Mouse (Mus musculus) brain, embryonic 14.5 days (tissue): ENCODE measurements around the gene Csnk1e. TPM values are rescaled to one million over a fixed set of nuclear protein-coding genes. Genes with fewer than 3 reads are reported as not detected.

Source experiments
- DNase-seq: peaks from one replicate; pipeline ENCODE4 v3.0.0-alpha.2; 2011; ENCODE audit warnings: low read depth
- CTCF ChIP-seq: fragments of 200-500 bp; IDR thresholded peaks from 2 replicates; pipeline ENCODE4 v1.5.1; 2012; ENCODE audit warnings: inconsistent platforms, mild to moderate bottlenecking, moderate library complexity, borderline replicate concordance; ENCODE audit not compliant: insufficient read depth, insufficient read length; ENCODE audit errors: extremely low read depth
- POLR2A ChIP-seq: fragments of 200-500 bp; IDR thresholded peaks from 2 replicates; pipeline ENCODE4 v1.6.1; 2012; ENCODE audit warnings: mild to moderate bottlenecking, inconsistent platforms, borderline replicate concordance; ENCODE audit not compliant: poor library complexity, insufficient read depth, insufficient read length, severe bottlenecking; ENCODE audit errors: extremely low read depth
- polyA plus RNA-seq: library from polyadenylated mRNA; depleted of rRNA; stranded (reverse); fragments of >200 nt; gene quantifications from 2 replicates; pipeline ENCODE4 v1.2.3, GENCODE M21; 2012

The Csnk1e gene
- polyA plus RNA-seq, 1 experiment: 452 TPM

GRCm38 (mm10) chr15:79430461-79431000 is 24.8 kb downstream of the Csnk1e start:
- no peak for DNase-seq
- TF ChIP-seq CTCF: no peak
- no peak for TF ChIP-seq POLR2A

- TF ChIP-seq POLR2A (no peak), CTCF (no peak)
- DNase-seq: no peak
Observed at GRCm38 (mm10) chr15:79429994-79430393, 25.4 kb downstream of the Csnk1e start.

- TF ChIP-seq POLR2A: no peak
- TF ChIP-seq CTCF: no peak
- no peak for DNase-seq
Observed at GRCm38 (mm10) chr15:79429527-79429926, 25.8 kb downstream of the Csnk1e start.

- DNase-seq: no peak
- TF ChIP-seq CTCF (no peak), POLR2A (no peak)
Observed at GRCm38 (mm10) chr15:79428616-79429015, 26.8 kb downstream of the Csnk1e start.

GRCm38 (mm10) chr15:79427516-79427915 is 27.9 kb downstream of the Csnk1e start:
- TF ChIP-seq CTCF (no peak), POLR2A (no peak)
- DNase-seq: no peak

- no peak for DNase-seq
- TF ChIP-seq CTCF: no peak
- no peak for TF ChIP-seq POLR2A
Observed at GRCm38 (mm10) chr15:79425516-79425915, 29.9 kb downstream of the Csnk1e start.

- DNase-seq: no peak
- no peak for TF ChIP-seq POLR2A
- TF ChIP-seq CTCF: no peak
Observed at GRCm38 (mm10) chr15:79424602-79425001, 30.8 kb downstream of the Csnk1e start.

GRCm38 (mm10) chr15:79422715-79423243 is 32.6 kb downstream of the Csnk1e start:
- no peak for TF ChIP-seq CTCF
- TF ChIP-seq POLR2A: no peak
- DNase-seq: no peak

- TF ChIP-seq POLR2A (no peak), CTCF (no peak)
- no peak for DNase-seq
Observed at GRCm38 (mm10) chr15:79418677-79419076, 36.7 kb downstream of the Csnk1e start.

GRCm38 (mm10) chr15:79418265-79418664 is 37.1 kb downstream of the Csnk1e start:
- DNase-seq: no peak
- no peak for TF ChIP-seq POLR2A
- no peak for TF ChIP-seq CTCF

- TF ChIP-seq CTCF (no peak), POLR2A (no peak)
- no peak for DNase-seq
Observed at GRCm38 (mm10) chr15:79417379-79417778, 38.0 kb downstream of the Csnk1e start.

GRCm38 (mm10) chr15:79416460-79417085 is 38.8 kb downstream of the Csnk1e start:
- no peak for DNase-seq

More at GRCm38 (mm10) chr15:79416460-79417085, 38.8 kb downstream of the Csnk1e start:
- no peak for TF ChIP-seq POLR2A
- no peak for TF ChIP-seq CTCF
